Mouse (Mus musculus) midbrain, embryonic 12.5 days (tissue): ENCODE data around the gene Rere. TPM values are rescaled to one million over a fixed set of nuclear protein-coding genes. Genes with fewer than 3 reads are reported as not detected.

ENCODE experiments used
- ATAC-seq: fragments of 200-750 bp; cut with Nextera tagmentation; 2 replicates; pipeline ENCODE4 v1.8.0; 2017; ENCODE audit warnings: low read depth, moderate TSS enrichment, moderate library complexity; ENCODE audit not compliant: low FRiP score
- H3K27ac ChIP-seq: fragments of 300-500 bp; sonication (generic); replicated peaks from 2 replicates; pipeline ENCODE4 v1.5.1; 2016; ENCODE audit warnings: mild to moderate bottlenecking
- H3K27me3 ChIP-seq: fragments of 300-500 bp; sonication (generic); 2 replicates; pipeline ENCODE4 v1.6.1; 2016; ENCODE audit warnings: mild to moderate bottlenecking
- H3K36me3 ChIP-seq: fragments of 300-500 bp; sonication (generic); 2 replicates; pipeline ENCODE4 v1.6.1; 2016
- H3K4me1 ChIP-seq: fragments of 300-500 bp; sonication (generic); 2 replicates; pipeline ENCODE4 v1.6.1; 2016
- H3K4me2 ChIP-seq: fragments of 300-500 bp; sonication (generic); replicated peaks from 2 replicates; pipeline ENCODE4 v1.6.1; 2016; ENCODE audit warnings: mild to moderate bottlenecking, moderate library complexity
- H3K4me3 ChIP-seq: fragments of 300-500 bp; sonication (generic); 2 replicates; pipeline ENCODE4 v1.5.1; 2016; ENCODE audit warnings: mild to moderate bottlenecking
- H3K9ac ChIP-seq: fragments of 300-500 bp; sonication (generic); replicated peaks from 2 replicates; pipeline ENCODE4 v1.6.1; 2016; ENCODE audit warnings: mild to moderate bottlenecking, moderate library complexity
- H3K9me3 ChIP-seq: fragments of 300-500 bp; sonication (generic); 2 replicates; pipeline ENCODE4 v1.6.1; 2016; ENCODE audit warnings: mild to moderate bottlenecking
- WGBS: fragments of 180-500 bp; shearing (Covaris S2); methylation state at CpG from one replicate; pipeline ENCODE4 v1.1.7; 2016; 5-methylcytosine and 5-hydroxymethylcytosine counted together
- polyA plus RNA-seq: library from polyadenylated mRNA; unstranded; fragments of >200 nt; fragmentation: Nextera tagmentation; extraction: Ambion mirVana; gene quantifications from 2 replicates; pipeline ENCODE4 v1.2.1, GENCODE M21; 2016

The Rere gene
- polyA plus RNA-seq, 1 experiment from 2014 or later, result 50.7 TPM

- WGBS, result 80% methylated on average over 9 of the region's 9 CpGs
- H3K4me2 ChIP-seq, result no peak overlapping the region
- no peaks in the 10 kb centered on the region for H3K9me3 ChIP-seq
- no peak overlapping the region for H3K9ac ChIP-seq
- peaks cover 10% of the 10 kb centered on the region for H3K4me1 ChIP-seq
- no peak overlapping the region for H3K27ac ChIP-seq
- H3K36me3 ChIP-seq, result no peaks in the 10 kb centered on the region
- ATAC-seq, result no peak
- H3K27me3 ChIP-seq, result peaks cover 26% of the 10 kb centered on the region
- H3K4me3 ChIP-seq, result no peak overlapping the region
Measured at GRCm38 (mm10) chr4:150659926-150660610, 378.6 kb downstream of the Rere start.

DNA sequence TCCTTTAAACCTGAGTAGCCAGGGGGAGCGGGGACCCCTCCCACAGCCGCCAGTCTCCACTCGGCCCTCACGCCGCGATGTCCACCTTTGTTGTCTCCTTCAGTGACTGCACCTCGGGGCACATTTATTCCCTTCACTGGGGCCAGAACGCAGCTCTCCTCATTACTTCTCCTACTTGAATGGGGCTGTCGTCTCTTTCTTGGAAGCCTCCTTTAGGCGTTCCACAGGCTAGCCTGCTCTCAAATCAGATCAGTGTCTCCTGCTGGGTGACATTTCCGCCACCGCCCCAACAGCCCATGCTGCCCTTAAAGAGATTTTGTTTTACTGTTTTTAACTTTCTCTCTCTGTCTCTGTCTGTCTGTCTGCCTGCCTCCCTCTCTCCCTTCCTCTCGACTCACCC, 380.4 kb downstream of the Rere start:
- H3K36me3 ChIP-seq, result no peaks in the 10 kb centered on the region
- H3K9me3 ChIP-seq, result no peaks in the 10 kb centered on the region
- 10% methylated on average over 13 of the region's 13 CpGs for WGBS
- peaks cover 10% of the 10 kb centered on the region for H3K4me1 ChIP-seq
- peak overlapping the region; percentile 40 for H3K4me2 ChIP-seq
- H3K9ac ChIP-seq, result 0 out of 2 replicates have a peak overlapping the region, but pooled peaks have one; percentile 12
- no peak for ATAC-seq
- H3K27me3 ChIP-seq, result peaks cover 25% of the 10 kb centered on the region
- H3K4me3 ChIP-seq, result no peak overlapping the region
- H3K27ac ChIP-seq, result no peak overlapping the region

DNA sequence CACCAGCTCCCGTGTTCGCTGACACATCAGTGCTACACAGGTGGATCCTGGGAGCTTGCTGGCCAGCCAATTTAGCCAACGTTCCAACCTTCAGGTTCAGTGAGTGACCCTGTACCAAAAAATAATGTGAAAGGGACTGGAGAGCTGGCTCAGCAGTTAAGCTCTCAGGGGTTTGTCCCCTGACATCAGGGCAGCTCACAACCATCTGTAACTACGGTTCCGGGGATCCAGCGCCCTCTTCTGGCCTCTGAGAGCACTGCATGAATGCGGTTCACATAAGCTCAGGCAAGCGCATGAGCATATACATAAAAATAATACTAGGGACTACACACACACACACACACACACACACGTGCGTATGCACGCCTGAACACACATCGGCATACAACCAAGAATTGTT, 381.7 kb downstream of the Rere start:
- Histone ChIP-seq H3K9ac (no peak overlapping the region), H3K36me3 (no peaks in the 10 kb centered on the region), H3K9me3 (no peaks in the 10 kb centered on the region), H3K27ac (no peak overlapping the region), H3K4me1 (peaks cover 10% of the 10 kb centered on the region), H3K4me2 (no peak overlapping the region), H3K4me3 (no peak overlapping the region), H3K27me3 (peaks cover 25% of the 10 kb centered on the region)
- ATAC-seq, result no peak
- WGBS, result 61% methylated on average over 12 of the region's 12 CpGs

DNA sequence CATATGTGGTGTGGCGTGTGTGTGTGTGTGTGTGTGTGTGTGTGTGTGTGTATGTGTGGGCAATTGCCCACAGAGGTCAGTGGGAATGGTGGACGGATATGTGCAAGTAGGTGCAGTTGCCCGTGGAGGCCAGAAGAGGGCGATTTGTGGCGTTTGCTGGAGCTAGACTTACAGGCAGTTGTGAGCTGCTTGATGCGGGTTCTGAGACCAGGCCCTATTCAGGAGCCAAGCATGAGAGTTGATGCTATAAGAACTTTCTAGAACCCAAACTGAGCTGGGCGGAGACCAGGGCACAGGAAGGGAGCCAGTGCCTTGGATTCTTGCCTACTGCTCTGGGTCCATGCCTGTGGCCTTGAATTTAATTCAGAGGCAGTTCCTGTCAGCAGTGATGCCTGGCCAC, 383.3 kb downstream of the Rere start:
- H3K27me3 ChIP-seq, result peaks cover 25% of the 10 kb centered on the region
- no peak overlapping the region for H3K9ac ChIP-seq
- ATAC-seq, result no peak
- H3K4me1 ChIP-seq, result peaks cover 10% of the 10 kb centered on the region
- no peaks in the 10 kb centered on the region for H3K36me3 ChIP-seq
- 83% methylated on average over 7 of the region's 7 CpGs for WGBS
- H3K4me2 ChIP-seq, result no peak overlapping the region
- no peak overlapping the region for H3K27ac ChIP-seq
- peaks cover 4% of the 10 kb centered on the region; the same call in 1 of the 2 replicates for H3K9me3 ChIP-seq
- H3K4me3 ChIP-seq, result no peak overlapping the region

DNA sequence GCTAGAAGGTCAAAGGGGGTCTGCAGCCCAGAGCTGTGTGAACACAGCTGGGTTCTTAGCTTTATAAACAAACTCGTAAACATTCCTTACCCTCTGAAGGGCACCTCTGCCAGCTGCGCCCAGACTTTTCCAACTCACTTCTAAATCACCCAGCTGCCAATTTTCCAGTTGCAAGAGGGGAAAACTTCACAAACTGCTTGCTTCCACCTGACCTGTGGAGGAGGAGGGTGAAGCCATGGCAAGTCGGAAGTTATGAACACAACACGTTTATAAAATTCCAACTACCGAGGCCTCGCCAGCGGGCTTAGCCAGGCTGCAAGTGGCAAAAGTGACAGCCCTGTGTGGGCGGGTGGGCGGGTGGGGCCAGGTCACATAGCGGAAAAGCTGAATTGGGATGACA, 384.4 kb downstream of the Rere start:
- Histone ChIP-seq H3K27ac (no peak overlapping the region), H3K27me3 (peaks cover 22% of the 10 kb centered on the region), H3K4me1 (peaks cover 10% of the 10 kb centered on the region), H3K4me2 (no peak overlapping the region), H3K36me3 (no peaks in the 10 kb centered on the region), H3K4me3 (no peak overlapping the region), H3K9me3 (peaks cover 4% of the 10 kb centered on the region; the same call in 1 of the 2 replicates), H3K9ac (no peak overlapping the region)
- no peak for ATAC-seq
- 89% methylated on average over 10 of the region's 10 CpGs for WGBS

Other genes with a start within 250 kb of the Rere start
- 0.43 and 0.58 TPM in 2 replicates for gene Gpr157, start 194.3 kb upstream of the Rere start, polyA plus RNA-seq
- 1.4 and 1.8 TPM in 2 replicates for gene Slc2a5, start 162.4 kb upstream of the Rere start, polyA plus RNA-seq
- gene Slc2a7, start 132.7 kb upstream of the Rere start, polyA plus RNA-seq, result not detected in 2 replicates
- gene Car6, start 80.3 kb upstream of the Rere start, polyA plus RNA-seq, result not detected in 2 replicates
- gene Eno1, start 44.9 kb upstream of the Rere start, polyA plus RNA-seq, result 1,057 and 1,083 TPM in 2 replicates